Mouse (Mus musculus) heart, embryonic 14.5 days (tissue): ENCODE data around the gene Krt12. TPM values are rescaled to one million over a fixed set of nuclear protein-coding genes. Genes with fewer than 3 reads are reported as not detected.

Experiments used
- polyA plus RNA-seq: library from polyadenylated mRNA; unstranded; fragments of >200 nt; fragmentation: Nextera tagmentation; extraction: Ambion mirVana; gene quantifications from 2 replicates; pipeline ENCODE4 v1.2.1, GENCODE M21; 2014

Gene Krt12
- polyA plus RNA-seq, 1 experiment from 2014 or later = not detected

Other genes with a start within 250 kb of the Krt12 start
- gene Smarce1, start 191.2 kb downstream of the Krt12 start, polyA plus RNA-seq = 93.5 and 104 TPM in 2 replicates
- 3.0 and 3.4 TPM in 2 replicates for gene Krt222, start 178.2 kb downstream of the Krt12 start, polyA plus RNA-seq
- not detected in 2 replicates for gene Krt24, start 137.0 kb downstream of the Krt12 start, polyA plus RNA-seq
- not detected in 2 replicates for gene Krt25, start 99.3 kb downstream of the Krt12 start, polyA plus RNA-seq
- not detected in 2 replicates for gene Krt26, start 84.3 kb downstream of the Krt12 start, polyA plus RNA-seq
- not detected in 2 replicates for gene Krt27, start 71.2 kb downstream of the Krt12 start, polyA plus RNA-seq
- gene Krt28, start 47.4 kb downstream of the Krt12 start, polyA plus RNA-seq = 0.20 TPM in 1 of 2 replicates, not detected in the other
- 15.7 and 18.4 TPM in 2 replicates for gene Krt10, start 32.9 kb downstream of the Krt12 start, polyA plus RNA-seq
- gene Krt20, start 15.9 kb upstream of the Krt12 start, polyA plus RNA-seq = 0.67 and 0.70 TPM in 2 replicates
- 0.38 TPM in 1 of 2 replicates, not detected in the other for gene Krt23, start 70.9 kb upstream of the Krt12 start, polyA plus RNA-seq
- gene Krt39, start 99.1 kb upstream of the Krt12 start, polyA plus RNA-seq = not detected in 2 replicates
- not detected in 2 replicates for gene Krt40, start 120.9 kb upstream of the Krt12 start, polyA plus RNA-seq
- not detected in 2 replicates for gene Krtap3-3, start 128.6 kb upstream of the Krt12 start, polyA plus RNA-seq
- gene Krtap3-2, start 134.6 kb upstream of the Krt12 start, polyA plus RNA-seq = not detected in 2 replicates
- gene Gm11939, start 137.2 kb upstream of the Krt12 start, polyA plus RNA-seq = not detected in 2 replicates
- not detected in 2 replicates for gene Krtap3-1, start 144.4 kb upstream of the Krt12 start, polyA plus RNA-seq
- not detected in 2 replicates for gene Krtap1-5, start 158.8 kb upstream of the Krt12 start, polyA plus RNA-seq
- gene Krtap1-4, start 161.4 kb upstream of the Krt12 start, polyA plus RNA-seq = not detected in 2 replicates
- gene Krtap1-3, start 169.1 kb upstream of the Krt12 start, polyA plus RNA-seq = not detected in 2 replicates
- not detected in 2 replicates for gene Krtap9-3, start 175.8 kb upstream of the Krt12 start, polyA plus RNA-seq
- not detected in 2 replicates for gene Gm11938, start 181.0 kb upstream of the Krt12 start, polyA plus RNA-seq
- gene Gm11937, start 187.9 kb upstream of the Krt12 start, polyA plus RNA-seq = not detected in 2 replicates
- gene Krtap2-4, start 192.6 kb upstream of the Krt12 start, polyA plus RNA-seq = not detected in 2 replicates
- not detected in 2 replicates for gene Gm11562, start 198.2 kb upstream of the Krt12 start, polyA plus RNA-seq
- gene Krtap4-1, start 206.0 kb upstream of the Krt12 start, polyA plus RNA-seq = not detected in 2 replicates
- gene Krtap4-2, start 212.8 kb upstream of the Krt12 start, polyA plus RNA-seq = not detected in 2 replicates
- gene Krtap4-7, start 221.8 kb upstream of the Krt12 start, polyA plus RNA-seq = not detected in 2 replicates
- not detected in 2 replicates for gene Gm11555, start 228.0 kb upstream of the Krt12 start, polyA plus RNA-seq
- gene Gm11563, start 236.7 kb upstream of the Krt12 start, polyA plus RNA-seq = not detected in 2 replicates
- gene Krtap4-6, start 243.7 kb upstream of the Krt12 start, polyA plus RNA-seq = not detected in 2 replicates